Mouse (Mus musculus) embryonic fibroblast, embryonic 13.5 days (primary cell): ENCODE data around the gene Ckm. TPM values are rescaled to one million over a fixed set of nuclear protein-coding genes. Genes with fewer than 3 reads are reported as not detected.

Experiments used
- H3K27ac ChIP-seq: 2 replicates; pipeline ENCODE4 v1.5.1; 2012; ENCODE audit warnings: low read length, control low read depth, inconsistent platforms; ENCODE audit not compliant: insufficient read depth
- H3K4me1 ChIP-seq: 2 replicates; pipeline ENCODE4 v1.6.1; 2011; ENCODE audit warnings: low read length; ENCODE audit not compliant: control insufficient read depth, insufficient read depth
- H3K4me3 ChIP-seq: 2 replicates; pipeline ENCODE4 v1.5.1; 2011; ENCODE audit warnings: mild to moderate bottlenecking, control low read depth, low read length; ENCODE audit not compliant: insufficient read depth
- CTCF ChIP-seq: IDR thresholded peaks from 2 replicates; pipeline ENCODE4 v1.5.1; 2011; ENCODE audit warnings: mild to moderate bottlenecking, control low read depth, low read length, moderate library complexity, borderline replicate concordance; ENCODE audit not compliant: insufficient read depth
- POLR2A ChIP-seq: IDR thresholded peaks from 2 replicates; pipeline ENCODE4 v1.6.1; 2011; ENCODE audit warnings: low read depth, mild to moderate bottlenecking, control low read depth, low read length, moderate library complexity
- polyA plus RNA-seq: library from polyadenylated mRNA; stranded (reverse); fragments of >200 nt; gene quantifications from 2 replicates; pipeline ENCODE4 v1.2.4, GENCODE M21; 2011; ENCODE audit warnings: low read depth; ENCODE audit not compliant: missing spikeins, insufficient read length

The Ckm gene
- polyA plus RNA-seq, 1 experiment = not detected

DNA sequence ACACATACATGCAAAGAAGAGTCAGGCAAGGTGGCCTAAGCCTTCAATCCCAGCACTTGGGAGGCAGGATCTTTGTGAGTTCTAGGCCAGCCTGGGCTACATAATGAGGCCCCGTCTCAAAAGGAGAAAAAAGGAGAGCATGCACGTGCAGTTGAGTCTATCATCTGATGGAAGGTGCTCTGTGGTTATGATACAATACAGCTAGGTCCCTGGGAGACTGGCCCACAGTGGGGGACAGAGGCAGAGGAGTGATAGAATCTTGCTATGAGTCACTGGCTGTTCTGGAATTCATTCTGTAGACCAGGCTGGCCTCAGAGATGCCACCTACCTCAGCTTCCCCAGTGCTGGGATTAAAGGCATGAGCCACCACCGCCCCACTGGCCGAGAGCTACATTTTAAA, 57.9 kb downstream of the Ckm start:
- Histone ChIP-seq H3K4me1 (0 out of 2 replicates have a peak, but pooled peaks cover 4% of the 10 kb centered on the region), H3K27ac (no peak overlapping the region), H3K4me3 (no peak overlapping the region)
- TF ChIP-seq CTCF (no peak), POLR2A (no peak)

DNA sequence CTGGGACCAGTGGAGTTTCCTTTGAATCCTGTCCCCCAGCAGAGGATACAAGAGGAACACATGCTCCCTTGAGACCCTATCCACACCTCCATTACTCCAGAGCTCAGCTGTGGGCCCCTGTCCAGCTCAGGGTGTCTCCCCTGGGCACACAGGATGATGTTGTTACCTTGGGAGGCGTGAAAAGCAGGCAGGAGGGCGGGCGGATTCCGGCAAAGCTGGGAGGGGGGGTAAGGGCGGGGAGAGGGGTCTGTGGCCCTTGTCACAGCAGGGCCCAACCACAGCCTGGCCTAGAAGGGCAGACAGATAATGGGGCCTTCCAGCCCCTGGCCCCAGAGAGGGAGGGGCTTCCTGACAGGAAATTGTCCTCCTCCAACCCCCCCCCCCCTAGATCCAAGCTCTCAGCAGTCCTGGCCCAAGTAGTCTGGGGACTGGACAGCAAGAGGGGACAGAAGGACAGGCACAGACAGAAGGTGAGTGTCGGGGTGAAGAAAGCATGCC, 58.4 kb downstream of the Ckm start, which contains the start of gene Exoc3l2:
TSS of gene Exoc3l2 (plus strand) at position 448 of the 498 bp plus-strand sequence.
- H3K4me3 ChIP-seq = no peak within 1 kb of the TSS
- no peak for TF ChIP-seq CTCF
- H3K4me1 ChIP-seq = 0 out of 2 replicates have a peak, but pooled peaks cover 4% of the 10 kb centered on the region
- no peak within 1 kb of the TSS for H3K27ac ChIP-seq

DNA sequence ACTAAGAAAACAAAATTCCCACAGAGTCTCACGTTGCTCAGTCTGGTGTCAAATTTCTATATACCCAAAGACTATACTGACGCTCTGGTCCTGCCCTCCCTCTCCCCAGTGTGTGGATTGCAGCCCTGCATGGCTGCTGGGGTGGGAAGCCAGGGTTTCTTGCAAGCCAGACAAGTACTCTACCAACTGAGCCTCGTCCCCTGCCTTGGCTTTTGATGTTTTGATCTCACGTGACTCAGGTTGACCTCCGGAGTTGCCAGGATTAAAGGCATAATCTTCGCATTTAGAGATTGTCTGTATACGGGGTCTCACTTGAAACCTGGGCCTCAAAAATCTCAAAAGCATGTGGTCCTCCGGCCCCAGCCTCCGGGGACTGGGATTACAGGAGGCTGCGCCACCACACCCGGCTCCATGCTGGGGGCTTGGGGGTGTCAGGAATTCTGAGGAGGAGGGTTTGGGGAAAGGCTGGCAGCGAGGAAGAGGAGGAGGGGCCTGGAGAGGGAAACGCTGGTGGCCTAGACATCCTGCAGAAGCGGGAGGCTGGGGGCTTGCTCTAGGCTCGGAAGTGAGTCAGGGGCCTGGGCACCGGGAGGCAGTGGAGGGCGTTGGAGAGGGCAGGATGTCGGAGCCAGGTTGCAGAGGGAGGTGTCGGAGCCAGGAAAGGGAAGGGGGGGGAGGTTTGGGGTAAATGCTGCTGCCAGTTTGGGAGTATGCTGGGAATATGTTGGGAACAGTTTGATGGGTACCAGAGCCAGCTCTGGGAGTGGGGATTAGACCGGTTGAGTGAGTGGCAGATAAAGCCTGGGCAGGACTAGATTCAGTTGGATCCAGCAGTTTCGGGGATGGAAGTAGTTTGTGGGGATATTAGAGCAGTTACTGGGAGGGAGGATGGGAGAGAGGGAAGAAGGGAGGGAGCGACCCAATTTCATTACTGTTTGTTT, 60.1 kb downstream of the Ckm start:
- TF ChIP-seq POLR2A (no peak), CTCF (no peak)
- no peak overlapping the region for H3K4me3 ChIP-seq
- no peak overlapping the region for H3K27ac ChIP-seq
- H3K4me1 ChIP-seq = 0 out of 2 replicates have a peak, but pooled peaks cover 4% of the 10 kb centered on the region

DNA sequence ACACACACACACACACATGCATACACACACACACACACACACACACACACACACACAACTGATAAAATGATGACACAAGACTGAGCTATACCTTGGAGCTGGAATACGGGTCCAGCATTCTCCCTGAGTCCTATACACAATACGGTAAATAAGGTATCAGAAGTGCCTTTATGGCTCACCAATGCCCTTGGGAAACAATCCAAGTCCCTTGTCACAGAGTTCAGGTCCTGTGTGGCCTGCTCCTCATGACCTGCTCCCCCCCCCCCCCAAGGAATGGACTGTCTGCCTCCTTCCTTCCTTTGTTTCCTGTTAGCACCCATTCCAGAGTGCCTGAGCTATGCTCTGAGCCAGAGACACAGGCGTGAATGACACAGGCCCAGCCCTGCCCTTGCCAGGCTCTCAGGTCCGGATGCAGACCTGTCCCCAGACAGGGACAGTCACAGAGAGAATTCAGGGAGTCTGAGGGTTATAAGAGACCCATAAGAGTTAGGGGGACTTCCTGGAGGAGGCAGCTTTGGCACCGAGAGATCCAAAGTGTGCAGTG, 62.1 kb downstream of the Ckm start:
- H3K4me1 ChIP-seq = 0 out of 2 replicates have a peak, but pooled peaks cover 4% of the 10 kb centered on the region
- H3K4me3 ChIP-seq = no peak overlapping the region
- H3K27ac ChIP-seq = no peak overlapping the region
- TF ChIP-seq CTCF (no peak), POLR2A (no peak)

DNA sequence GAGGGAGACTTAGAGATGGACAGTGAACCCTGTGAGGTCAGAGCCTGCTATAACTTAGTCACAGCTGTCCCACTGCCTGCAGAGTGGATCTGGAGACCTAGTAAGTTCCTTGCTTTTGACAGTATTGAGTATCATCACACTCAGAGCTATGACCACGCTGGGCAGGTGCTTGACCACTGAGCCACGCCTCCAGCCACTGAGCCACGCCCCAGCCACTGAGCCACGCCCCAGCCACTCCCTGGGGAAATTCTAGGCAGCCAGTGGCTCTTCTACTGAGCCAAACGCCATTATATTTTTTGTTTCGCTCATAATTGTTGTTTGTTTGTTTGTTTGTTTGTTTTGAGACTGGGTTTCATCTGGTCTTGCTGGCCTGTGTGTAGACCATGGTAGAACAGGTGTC, 63.1 kb downstream of the Ckm start:
- H3K27ac ChIP-seq = no peak overlapping the region
- TF ChIP-seq CTCF = no peak
- TF ChIP-seq POLR2A = no peak
- 0 out of 2 replicates have a peak, but pooled peaks cover 4% of the 10 kb centered on the region for H3K4me1 ChIP-seq
- no peak overlapping the region for H3K4me3 ChIP-seq

DNA sequence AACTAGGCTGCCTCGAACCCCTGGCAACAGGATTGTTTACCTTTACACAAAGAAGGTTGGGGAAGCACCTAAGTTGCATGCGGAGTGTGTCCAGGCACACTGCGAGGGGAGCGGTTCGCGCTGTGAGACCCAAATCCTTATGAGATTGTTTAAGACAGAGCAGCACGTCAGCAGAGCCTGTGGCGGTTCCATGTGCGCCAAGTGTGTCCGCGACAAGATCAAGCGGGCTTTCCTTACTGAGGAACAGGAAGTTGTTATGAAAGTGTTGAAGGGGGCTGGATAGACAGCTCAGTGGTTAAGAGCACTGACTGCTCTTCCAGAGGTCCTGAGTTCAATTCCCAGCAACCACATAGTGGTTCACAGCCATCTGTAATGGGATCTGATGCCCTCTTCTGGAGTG, 63.7 kb downstream of the Ckm start:
- no peak for TF ChIP-seq CTCF
- TF ChIP-seq POLR2A = no peak
- 0 out of 2 replicates have a peak, but pooled peaks cover 4% of the 10 kb centered on the region for H3K4me1 ChIP-seq
- H3K27ac ChIP-seq = no peak overlapping the region
- no peak overlapping the region for H3K4me3 ChIP-seq

DNA sequence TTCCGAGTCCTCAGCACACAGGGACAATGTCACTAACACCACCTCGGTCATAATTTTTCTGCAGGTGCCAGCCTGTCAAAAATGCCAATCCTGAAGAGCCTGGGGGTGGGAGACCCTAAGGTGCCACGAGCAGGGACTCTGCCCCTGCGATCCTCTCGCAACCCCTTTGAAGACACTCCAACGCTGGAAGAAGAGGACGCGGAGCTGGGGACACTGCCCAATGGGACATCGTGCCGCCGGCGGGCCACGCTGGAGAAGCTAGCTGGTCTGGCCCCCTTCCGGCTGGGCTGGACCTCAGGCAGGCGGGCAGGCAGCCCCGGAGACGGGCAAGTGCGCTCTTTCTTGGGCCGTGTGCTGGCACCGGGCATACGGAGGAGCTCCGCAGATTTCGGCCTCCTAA, 64.8 kb downstream of the Ckm start:
- Histone ChIP-seq H3K4me1 (0 out of 2 replicates have a peak, but pooled peaks cover 3% of the 10 kb centered on the region), H3K4me3 (no peak overlapping the region), H3K27ac (no peak overlapping the region)
- no peak for TF ChIP-seq CTCF
- TF ChIP-seq POLR2A = no peak

DNA sequence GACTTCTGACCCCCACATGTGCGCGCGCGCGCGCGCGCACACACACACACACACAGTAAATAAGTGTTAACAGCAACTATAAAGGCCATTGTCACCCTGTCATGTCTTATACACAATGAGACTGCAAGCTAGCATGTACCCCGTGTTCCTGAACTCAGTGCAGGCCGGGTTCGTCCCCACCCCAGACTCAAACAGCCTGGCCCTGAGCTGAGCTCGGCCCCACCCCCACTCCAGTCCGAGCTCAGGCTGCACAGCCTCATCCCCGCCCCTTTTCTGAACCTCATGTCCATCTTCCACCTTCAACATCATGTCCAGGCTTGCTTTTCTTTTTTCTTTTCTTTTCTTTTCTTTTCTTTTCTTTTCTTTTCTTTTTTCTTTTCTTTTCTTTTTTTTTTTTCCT, 65.7 kb downstream of the Ckm start:
- H3K4me1 ChIP-seq = no peaks in the 10 kb centered on the region
- no peak overlapping the region for H3K27ac ChIP-seq
- TF ChIP-seq CTCF (no peak), POLR2A (no peak)
- no peak overlapping the region for H3K4me3 ChIP-seq

DNA sequence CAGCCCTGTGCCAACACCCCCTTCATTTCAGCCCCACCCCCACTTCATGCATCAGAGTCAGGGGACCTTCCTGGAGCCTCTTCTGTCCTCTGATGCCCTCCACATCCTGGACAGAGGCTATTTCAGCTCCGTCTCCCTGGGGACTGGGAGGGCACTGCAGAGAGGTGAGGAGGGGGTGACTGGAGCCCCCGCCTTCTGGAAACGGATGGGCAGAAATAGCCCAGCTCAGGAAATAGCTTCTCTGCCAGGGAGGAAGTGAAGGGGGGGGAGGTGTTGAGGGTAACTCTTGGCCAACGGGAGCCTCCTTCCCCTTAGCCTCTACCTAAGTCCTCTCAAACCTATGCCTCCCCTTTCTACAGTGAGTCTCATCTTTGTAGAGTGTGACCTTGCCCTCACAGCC, 67.8 kb downstream of the Ckm start:
- TF ChIP-seq CTCF (no peak), POLR2A (no peak)
- Histone ChIP-seq H3K27ac (no peak overlapping the region), H3K4me3 (no peak overlapping the region)

More for the DNA sequence above, 67.8 kb downstream of the Ckm start:
- no peaks in the 10 kb centered on the region for H3K4me1 ChIP-seq

Other genes starting within 250 kb of the Ckm start
- gene Gipr, start 238.6 kb upstream of the Ckm start, polyA plus RNA-seq = not detected in 2 replicates
- gene Eml2, start 228.4 kb upstream of the Ckm start, polyA plus RNA-seq = 17.3 and 23.2 TPM in 2 replicates
- gene Gpr4, start 192.2 kb upstream of the Ckm start, polyA plus RNA-seq = 0.17 and 0.18 TPM in 2 replicates
- 21.8 and 24.4 TPM in 2 replicates for gene Opa3, start 176.4 kb upstream of the Ckm start, polyA plus RNA-seq
- gene Vasp, start 133.0 kb upstream of the Ckm start, polyA plus RNA-seq = 161 and 186 TPM in 2 replicates
- gene Ppm1n, start 124.7 kb upstream of the Ckm start, polyA plus RNA-seq = not detected in 2 replicates
- gene Rtn2, start 122.2 kb upstream of the Ckm start, polyA plus RNA-seq = 6.8 and 7.8 TPM in 2 replicates
- gene Fosb, start 94.7 kb upstream of the Ckm start, polyA plus RNA-seq = 2.1 and 2.7 TPM in 2 replicates
- gene Ercc1, start 60.0 kb upstream of the Ckm start, polyA plus RNA-seq = 44.9 and 52.2 TPM in 2 replicates
- 13.3 and 13.4 TPM in 2 replicates for gene Cd3eap, start 45.3 kb upstream of the Ckm start, polyA plus RNA-seq
- gene Ppp1r13l, start 45.0 kb upstream of the Ckm start, polyA plus RNA-seq = 11.0 and 12.5 TPM in 2 replicates
- 14.3 and 22.7 TPM in 2 replicates for gene Ercc2, start 22.8 kb upstream of the Ckm start, polyA plus RNA-seq
- 5.3 and 6.3 TPM in 2 replicates for gene Klc3, start 672 bp upstream of the Ckm start, polyA plus RNA-seq
- 27.4 and 29.1 TPM in 2 replicates for gene Mark4, start 54.0 kb downstream of the Ckm start, polyA plus RNA-seq
- gene Exoc3l2, start 58.6 kb downstream of the Ckm start, polyA plus RNA-seq = not detected in 2 replicates
- 5.9 and 6.1 TPM in 2 replicates for gene Bloc1s3, start 103.6 kb downstream of the Ckm start, polyA plus RNA-seq
- gene Trappc6a, start 103.6 kb downstream of the Ckm start, polyA plus RNA-seq = 15.2 and 23.4 TPM in 2 replicates
- not detected in 2 replicates for gene Nkpd1, start 113.1 kb downstream of the Ckm start, polyA plus RNA-seq
- 25.3 and 27.7 TPM in 2 replicates for gene Ppp1r37, start 158.3 kb downstream of the Ckm start, polyA plus RNA-seq
- gene Zfp296, start 172.5 kb downstream of the Ckm start, polyA plus RNA-seq = 1.5 and 1.8 TPM in 2 replicates
- gene Gemin7, start 172.8 kb downstream of the Ckm start, polyA plus RNA-seq = 52.6 and 65.2 TPM in 2 replicates
- gene Clasrp, start 199.7 kb downstream of the Ckm start, polyA plus RNA-seq = 32.4 and 38.1 TPM in 2 replicates
- 15.4 and 17.9 TPM in 2 replicates for gene Relb, start 224.7 kb downstream of the Ckm start, polyA plus RNA-seq